Mouse (Mus musculus) T-helper 17 cell (primary cell): Measurements from ENCODE around the gene Dhrs13.

Experiments
- in situ Hi-C, 2 experiments: fragments of 300-600 bp; cut with MboI, MseI; formaldehyde crosslinking; loops; 1 replicate in 1 of 2; 2 replicates in 1 of 2; pipeline ENCODE4 v1.15.1; 2025; ENCODE audit warnings: high pct_unique_total_duplicates in 2 of 2

Dhrs13 gene

DNA sequence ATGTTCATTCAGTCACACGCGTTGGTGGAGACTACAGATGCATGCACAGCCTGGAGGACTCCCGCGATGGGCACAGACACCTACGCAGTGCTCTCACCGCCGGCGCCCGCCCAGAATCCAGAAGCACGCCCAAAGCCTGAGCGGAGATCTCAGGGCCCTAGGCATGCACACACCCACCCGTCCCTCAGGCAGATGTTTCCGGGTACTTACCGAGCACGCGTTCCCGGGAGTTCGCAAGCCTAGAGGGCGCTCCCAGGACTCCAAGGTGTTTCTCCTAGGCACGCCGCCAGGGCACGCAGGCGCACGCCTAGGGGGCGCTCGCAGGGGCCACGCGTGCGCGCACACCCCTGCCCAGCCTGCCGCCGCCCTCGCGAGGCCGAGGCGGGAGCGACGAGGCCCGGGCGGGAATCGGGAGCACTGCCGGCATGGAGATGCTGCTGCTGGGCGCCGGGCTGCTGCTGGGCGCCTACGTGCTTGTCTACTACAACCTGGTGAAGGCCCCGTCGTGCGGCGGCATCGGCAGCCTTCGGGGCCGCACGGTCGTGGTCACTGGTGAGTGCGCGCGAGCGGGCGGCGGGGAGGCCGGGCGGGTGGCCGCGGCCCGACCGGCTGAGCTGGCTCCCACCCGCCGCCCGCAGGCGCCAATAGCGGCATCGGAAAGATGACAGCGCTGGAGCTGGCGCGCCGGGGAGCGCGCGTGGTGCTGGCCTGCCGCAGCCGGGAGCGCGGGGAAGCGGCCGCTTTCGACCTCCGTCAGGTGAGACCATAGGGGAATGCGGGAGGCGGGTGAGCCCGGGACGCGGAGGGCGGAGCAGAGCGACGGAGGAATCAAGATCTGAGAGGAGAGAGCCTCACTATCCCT is at the start of gene Dhrs13:
Dhrs13 (plus strand) TSS at position 334 of the 862 bp plus-strand sequence.
- in situ Hi-C loops = no loop called here

DNA sequence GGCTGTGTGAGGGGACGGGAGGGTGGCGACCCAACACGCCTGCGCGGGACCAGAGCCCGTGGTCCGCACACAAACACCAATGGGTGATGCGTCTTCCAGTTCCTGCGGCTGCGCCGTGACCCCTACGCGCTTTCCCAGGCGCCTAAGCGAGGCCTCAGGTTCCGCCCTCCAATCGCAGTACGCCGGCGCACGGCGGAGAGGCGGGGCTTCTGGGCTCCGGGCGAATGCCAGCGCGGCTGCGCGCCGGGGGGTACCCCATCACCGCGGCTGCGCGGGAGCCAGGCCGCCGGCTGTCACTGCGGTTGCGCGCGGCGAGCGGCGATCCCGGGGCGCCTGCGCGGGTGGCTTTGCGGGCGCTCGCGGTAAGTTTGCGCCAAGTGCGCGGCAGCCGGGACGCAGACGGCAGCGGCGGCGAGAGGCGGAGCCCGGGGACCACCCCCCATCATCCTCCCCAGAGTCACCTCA is 49.6 kb upstream of the Dhrs13 start, which contains the start of gene Phf12:
Phf12 (plus strand) TSS at position 314 of the 465 bp plus-strand sequence.
- in situ Hi-C loops = loop anchor here in 1 of 2 experiments (5.0 kb wide), 1 partner anchor 55 kb away; the partner anchor contains the start of gene Flot2

DNA sequence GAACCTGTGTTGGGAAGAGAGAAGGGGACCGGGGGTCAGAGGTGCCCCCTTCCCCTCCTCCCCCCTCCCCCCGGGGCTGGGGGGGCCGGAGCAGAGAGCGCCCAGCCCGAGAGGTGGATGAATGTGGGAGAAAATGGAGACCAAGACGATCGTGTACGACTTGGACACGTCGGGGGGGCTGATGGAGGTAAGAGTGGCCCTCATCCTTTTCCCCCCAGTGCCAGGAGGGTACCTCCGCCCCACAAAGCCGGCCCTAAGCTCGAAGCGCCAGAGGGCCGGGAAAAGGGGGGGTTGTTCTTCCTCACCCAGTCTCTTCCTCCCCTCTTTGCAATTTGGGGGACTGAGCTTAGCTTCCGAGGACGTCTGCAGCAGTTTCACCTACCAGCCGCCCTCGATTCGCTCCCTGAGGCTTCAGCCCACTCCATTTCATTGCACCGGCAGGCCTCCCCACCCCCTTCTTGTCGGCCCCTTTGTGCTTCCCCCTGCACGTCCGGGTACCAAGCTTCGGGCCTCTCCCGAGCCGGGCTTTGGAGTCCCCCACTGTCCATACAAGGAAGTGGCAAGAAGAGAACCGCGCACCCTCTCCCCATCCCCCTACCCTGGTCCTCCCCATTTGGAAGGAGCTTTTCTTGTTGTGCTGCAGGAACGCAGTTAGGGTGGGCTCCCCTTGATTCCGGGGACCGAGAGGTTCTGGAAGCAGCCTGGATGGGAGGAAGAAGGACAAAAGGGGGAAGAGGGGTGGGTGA is 48.7 kb upstream of the Dhrs13 start:
- in situ Hi-C loops = loop anchor here in 1 of 2 experiments (5.0 kb wide), 1 partner anchor 54 kb away; the partner anchor contains the start of gene Flot2

DNA sequence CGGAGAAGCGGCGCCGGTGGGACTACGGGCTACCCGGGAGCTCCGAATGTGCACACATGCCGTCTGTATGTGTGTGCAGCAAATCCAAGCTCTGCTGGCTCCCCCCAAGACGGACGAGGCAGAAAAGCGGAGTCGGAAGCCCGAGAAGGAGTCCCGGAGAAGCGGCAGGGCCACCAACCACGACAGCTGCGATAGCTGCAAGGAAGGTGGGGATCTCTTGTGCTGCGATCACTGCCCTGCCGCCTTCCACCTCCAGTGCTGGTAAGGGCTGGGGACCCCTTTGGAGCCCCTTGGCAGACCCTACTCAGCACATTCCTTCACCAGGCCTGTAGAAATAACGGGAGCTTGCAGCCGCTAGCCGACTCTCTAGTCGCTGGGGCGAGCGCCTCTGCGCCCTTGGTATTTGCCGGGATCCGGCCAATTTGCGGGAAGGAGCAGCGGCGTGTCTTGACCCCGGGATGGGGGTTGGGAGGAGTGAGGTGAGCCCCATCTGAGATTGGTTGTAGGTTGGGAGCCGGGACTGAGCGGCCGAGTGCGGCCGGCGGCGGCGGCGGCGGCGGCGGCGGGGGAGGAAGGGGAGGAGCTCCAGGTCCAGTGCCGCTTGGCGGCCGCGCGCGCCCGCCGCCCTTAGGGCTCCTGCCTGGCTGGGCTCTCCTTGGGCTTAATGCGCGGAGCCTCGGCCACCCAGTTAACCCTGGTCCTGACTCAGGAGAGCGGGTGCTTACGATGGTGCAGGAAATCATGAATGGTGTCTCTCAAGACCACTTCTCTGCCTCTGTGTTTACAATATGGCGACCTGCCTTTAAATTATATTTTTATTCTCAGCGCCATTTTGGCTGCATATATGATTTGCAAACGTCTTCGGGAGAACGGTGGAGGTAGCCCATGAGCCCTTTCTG is 47.9 kb upstream of the Dhrs13 start:
- in situ Hi-C loops = loop anchor here in 1 of 2 experiments (5.0 kb wide), 1 partner anchor 53 kb away; the partner anchor contains the start of gene Flot2

DNA sequence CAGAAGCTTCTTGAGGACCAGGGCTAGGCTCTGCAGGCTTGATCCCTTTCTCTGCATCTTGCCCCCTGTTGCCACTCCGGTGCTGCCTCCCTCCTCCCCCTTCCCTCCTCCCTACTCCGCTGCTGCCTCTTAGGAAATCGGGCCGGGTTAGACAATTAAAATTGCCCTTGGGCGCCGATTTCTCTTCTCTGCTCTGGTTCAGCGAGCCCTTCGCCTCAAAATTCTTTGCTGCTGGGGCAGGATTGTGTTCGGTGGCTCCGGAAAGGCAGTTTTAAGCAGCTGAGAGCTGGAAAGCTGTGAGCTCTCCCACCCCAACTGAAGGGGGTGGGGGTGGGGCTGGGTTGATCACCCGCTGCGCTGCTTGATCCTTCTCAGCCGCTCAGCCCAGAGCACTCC is 47.2 kb upstream of the Dhrs13 start:
- in situ Hi-C loops = loop anchor here in 1 of 2 experiments (5.0 kb wide), 1 partner anchor 52 kb away; the partner anchor contains the start of gene Flot2

DNA sequence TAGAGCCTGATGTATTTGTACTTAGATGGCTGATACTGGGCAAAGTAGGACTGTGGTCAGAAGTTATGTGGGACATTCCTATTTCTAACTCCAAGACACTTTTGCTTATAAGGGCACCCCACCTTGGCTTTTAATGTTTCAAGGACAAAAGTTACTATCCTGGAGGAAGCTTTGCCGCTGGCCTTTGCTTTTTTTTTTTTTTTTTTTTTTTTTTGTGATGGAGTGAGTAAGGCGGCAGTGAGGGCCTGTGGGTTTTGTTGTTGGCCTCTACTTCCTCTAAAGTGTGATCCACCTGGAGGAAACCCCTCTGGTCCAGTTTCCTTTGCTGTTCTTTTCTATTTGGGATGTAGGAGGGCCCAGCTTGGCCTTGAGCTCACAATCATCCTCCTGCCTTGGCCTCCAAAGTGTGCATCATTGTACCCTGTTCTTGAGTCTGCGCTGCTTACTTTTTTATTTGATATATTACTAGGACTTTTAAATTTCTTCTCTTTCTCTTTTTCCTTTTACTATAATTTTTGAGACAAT is 46.5 kb upstream of the Dhrs13 start:
- in situ Hi-C loops = no loop called here

DNA sequence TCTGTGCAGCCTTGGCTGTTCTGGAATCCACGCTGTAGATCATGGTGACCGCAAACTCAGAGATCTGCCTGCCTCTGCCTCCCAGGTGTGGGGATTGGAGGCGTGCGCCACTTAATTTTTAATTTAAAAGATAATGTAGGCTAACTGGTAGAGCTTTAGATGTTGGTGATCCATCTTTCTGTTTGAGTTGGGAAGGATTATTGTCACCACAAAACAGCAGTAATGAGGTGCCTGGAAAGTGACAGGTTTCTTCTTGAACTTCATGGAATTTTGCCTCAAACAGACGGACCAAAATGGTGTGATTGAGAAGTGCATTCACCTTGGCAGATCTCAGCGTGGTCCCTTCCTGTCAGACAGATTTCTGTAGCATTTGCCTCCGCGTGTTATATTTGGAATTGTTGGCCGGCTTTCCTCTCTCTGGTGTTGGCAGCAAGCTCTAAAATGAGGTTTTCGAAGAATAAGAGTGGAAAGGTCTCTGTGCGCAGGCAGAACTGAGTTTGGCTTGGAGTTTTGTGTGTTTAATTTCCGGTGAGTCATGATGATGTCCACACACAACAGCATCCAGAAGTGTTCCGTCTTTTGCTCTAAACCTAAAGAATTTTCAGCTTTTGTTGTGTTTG is 42.9 kb upstream of the Dhrs13 start:
- in situ Hi-C loops = no loop called here

DNA sequence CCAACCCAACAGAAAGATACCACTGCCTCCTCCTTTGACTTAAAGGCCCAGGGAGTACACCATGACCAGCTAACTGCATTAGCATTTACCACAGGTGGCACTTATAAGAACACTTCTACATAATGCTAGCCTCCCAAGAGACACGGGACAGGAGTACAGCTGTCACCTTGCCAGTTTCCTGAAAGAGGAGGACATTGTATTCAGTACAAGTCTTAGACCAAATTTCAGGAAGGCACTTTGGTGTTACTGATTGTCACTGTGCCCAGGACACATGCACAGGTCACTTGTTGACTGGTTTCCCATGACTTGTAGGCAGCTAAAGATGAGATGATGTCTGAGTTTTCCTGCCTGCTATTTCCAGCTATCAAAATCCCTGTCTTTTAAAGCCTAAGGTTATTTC is 36.5 kb upstream of the Dhrs13 start:
- in situ Hi-C loops = no loop called here

DNA sequence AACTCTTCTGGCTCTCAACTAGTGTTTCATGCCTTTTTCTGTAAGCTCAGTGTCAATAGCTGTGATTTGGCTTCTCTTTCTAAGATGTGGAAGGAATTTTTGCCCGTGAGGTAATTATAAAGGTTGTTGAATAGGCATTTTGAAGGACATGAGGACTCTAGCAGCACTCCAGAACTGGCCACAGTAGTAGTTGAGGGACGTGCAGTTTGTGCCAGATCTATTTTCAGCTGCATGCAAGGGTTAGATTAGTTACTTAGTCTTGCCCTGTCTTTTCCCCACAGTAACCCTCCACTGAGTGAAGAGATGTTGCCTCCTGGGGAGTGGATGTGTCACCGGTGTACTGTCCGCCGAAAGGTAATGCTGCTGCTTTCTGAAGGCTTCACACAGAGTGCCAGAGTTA is 25.6 kb upstream of the Dhrs13 start:
- in situ Hi-C loops = no loop called here

DNA sequence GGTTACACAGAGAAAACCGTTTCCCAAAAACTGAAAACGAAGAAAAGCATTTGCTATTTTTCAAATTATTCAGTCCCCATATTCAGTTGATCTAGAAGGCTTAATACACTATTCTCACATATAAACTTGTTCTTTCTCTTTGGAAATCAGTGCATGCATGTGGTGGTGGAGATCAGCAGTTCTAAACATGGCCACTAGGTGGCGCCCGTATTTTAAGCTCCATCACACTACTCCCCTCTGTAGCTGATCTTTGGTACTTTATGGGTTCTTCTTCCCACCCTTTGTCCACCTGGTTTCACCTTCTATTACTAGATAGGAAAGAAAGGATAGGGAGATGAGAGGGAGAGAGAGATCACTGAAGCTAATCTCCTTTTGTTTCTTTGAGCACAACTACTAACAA is 12.4 kb upstream of the Dhrs13 start:
- in situ Hi-C loops = no loop called here

DNA sequence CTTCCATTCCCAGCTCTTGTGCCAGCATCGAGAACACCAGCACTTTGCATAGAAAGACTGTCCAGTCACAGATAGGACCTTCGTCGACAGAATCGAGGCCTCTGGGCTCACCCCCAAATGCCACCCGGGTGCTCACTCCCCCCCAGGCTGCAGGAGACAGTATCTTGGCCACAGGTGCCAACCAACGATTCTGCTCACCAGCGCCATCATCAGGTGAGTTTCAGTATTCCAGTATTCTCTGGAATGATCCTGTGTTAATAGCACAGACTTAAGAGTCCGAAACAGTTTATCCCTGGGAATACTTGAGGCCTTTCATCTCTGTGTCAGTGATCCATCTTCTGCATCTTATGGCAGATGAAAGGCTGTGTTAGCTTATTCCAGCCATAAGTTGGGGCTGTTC is 8.5 kb upstream of the Dhrs13 start:
- in situ Hi-C loops = no loop called here

DNA sequence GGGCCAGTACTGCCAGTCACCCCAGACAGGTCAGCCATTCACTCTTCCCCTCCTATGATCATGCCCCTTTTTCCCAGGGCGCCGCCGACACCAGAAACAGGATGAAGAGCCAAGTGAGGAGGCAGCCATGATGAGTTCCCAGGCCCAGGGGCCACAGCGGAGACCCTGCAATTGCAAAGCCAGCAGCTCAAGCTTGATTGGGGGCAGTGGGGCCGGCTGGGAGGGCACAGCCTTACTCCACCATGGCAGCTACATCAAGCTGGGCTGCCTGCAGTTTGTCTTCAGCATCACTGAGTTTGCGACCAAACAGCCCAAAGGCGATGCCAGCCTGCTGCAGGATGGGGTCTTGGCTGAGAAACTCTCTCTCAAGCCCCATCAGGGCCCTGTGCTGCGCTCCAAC is 2.8 kb upstream of the Dhrs13 start:
- in situ Hi-C loops = loop anchor here in 1 of 2 experiments (5.0 kb wide), 1 partner anchor 37 kb away; no protein-coding TSS in a partner anchor

DNA sequence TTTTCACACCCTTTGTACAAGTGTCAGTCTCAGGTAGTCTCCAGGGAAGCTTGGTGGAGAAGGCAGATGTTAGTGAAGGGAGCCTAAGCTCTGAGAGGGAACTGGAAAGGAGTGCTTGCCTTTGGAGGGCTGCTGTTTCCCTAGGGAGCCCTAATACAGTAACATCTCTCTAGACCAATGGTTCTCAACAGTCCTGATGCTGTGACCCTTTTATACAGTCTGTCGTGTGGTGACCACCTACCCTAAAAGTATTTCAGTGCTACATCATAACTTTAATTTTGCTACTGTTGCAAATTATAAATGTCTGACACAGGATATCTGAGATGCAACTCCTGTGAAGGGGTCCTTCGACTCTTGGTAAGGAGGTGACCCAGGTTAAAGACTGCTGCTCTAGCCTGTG is 1.5 kb upstream of the Dhrs13 start:
- in situ Hi-C loops = no loop called here

DNA sequence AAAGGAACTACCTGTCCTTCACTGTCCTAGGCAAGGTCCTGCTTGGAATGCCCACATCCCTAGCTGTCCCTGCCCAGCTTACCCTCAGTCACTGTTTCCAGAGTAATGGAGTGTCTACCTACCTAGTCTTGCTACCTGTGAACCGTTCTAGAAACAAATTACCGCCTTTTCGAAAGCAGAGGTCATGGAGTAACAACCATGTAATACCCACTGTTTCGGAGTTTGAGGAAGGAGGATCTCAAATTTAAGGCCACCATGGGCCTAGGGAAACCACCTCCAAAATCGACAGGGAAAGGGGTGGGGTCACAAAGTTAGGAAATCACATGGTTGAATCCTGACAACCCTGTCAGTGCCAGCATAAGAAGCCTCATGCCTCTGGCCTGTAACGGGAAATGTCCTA is 691 bp upstream of the Dhrs13 start:
- in situ Hi-C loops = no loop called here

DNA sequence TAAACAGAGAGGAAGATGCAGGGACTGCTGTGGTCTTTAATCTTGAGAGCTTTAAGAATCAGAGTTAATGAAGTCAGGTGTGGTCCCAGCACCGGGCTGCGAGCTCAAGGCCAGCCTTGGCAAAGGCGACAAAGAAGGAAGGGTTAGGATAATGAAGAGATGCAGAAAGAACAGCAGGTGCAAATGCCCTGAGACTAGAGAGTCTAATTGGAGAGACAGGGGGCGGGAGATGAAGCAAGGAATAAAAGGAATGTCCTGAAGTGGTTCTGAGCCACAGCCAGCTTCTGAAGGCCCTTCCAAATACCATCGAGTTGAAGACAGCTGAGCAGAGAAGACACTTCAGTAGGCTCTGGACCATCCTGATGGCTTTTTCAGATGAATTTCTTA is 722 bp downstream of the Dhrs13 start:
- in situ Hi-C loops = no loop called here

DNA sequence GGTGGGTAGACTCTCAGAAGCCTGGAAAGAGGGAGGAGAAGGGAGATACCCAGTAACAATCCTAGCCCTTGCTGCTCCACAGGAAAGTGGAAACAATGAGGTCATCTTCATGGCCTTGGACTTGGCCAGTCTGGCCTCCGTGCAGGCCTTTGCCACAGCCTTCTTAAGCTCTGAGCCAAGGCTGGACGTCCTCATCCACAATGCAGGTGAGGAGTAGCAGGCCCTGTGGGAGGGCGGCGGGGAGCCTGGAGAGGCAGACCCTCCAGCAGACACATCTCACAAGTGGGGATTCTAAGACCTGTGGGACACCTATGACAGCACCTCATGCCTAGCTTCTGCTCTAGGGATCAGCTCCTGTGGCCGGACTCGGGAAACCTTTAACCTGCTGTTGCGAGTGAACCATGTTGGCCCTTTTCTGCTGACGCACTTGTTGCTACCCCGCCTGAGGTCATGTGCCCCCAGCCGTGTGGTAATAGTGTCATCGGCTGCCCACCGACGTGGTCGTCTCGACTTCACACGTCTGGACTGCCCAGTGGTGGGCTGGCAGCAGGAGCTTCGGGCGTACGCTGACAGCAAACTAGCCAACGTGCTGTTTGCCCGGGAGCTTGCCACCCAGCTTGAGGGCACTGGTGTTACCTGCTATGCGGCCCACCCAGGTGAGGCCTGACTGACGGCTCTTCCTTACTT is 2.0 kb downstream of the Dhrs13 start:
- in situ Hi-C loops = no loop called here

DNA sequence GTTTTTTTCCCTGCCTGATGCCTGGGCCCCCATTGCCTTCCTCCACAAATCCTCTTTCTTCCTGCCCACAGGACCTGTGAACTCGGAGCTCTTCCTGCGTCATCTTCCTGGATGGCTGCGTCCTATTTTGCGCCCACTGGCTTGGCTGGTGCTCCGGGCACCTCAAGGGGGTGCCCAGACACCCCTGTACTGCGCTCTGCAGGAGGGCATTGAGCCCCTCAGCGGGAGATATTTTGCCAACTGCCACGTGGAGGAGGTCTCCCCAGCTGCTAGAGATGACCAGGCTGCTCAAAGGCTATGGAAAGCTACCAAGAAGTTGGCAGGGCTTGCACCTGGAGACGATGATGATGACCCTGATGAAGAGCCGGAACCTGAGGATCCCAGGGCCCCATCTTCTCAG is 4.7 kb downstream of the Dhrs13 start:
- in situ Hi-C loops = loop anchor here in 1 of 2 experiments (5.0 kb wide), 1 partner anchor 54 kb away; the partner anchor contains the start of gene Phf12

DNA sequence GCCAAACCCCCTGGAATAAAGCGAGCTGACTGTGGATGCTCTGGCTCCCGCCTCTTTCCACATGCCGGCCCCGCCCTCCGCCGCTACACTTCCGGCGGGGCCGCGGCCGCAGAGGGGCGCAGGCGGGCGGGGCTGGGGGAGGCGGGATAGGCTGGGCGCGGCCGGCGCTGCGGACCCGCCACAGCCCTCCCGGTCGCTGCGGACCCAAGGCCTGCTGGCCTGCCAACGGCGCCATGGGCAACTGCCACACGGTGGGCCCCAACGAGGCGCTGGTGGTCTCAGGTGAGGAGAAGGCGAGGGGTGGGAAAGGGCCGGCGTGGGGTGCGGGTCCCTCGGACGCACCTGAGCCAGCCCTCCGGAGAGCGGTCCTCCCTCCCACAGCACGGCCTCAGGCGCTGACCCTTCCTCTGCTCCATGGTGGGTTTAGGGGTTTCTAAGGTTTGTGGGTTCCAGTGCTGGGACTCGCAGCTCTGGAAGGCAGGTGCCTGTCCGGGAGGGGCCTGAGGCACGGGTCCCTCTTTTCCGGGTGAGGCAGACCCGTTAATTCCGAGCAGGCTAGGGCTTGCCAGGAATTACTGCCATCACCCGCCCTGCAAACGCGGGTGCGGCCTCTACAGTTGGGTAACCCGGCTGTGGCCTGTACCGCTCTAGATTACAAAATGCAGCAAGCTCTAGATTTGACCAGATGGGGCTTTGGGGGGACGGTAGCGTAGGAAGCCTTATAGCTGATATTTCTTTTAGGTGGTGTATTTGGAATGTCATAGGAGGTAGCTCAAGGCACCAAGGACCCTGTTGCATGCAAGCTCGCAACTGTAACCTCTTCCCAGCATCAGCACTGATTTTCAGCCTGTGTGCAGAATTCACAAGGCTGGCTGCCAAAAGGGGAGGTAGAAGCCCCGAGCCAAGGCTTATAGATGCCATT is 6.0 kb downstream of the Dhrs13 start, which contains the start of gene Flot2:
Flot2 (plus strand) TSS at position 101 of the 922 bp plus-strand sequence.
- in situ Hi-C loops = loop anchor here in 1 of 2 experiments (5.0 kb wide), 1 partner anchor 56 kb away; the partner anchor contains the start of gene Phf12
